Mouse (Mus musculus) brown adipose tissue, adult 24 weeks (tissue): ENCODE data around the gene Pbld2. TPM values are rescaled to one million over a fixed set of nuclear protein-coding genes. Genes with fewer than 3 reads are reported as not detected.

Experiments
- H3K27ac ChIP-seq: fragments of 200-500 bp; replicated peaks from 2 replicates; pipeline ENCODE4 v1.5.1; 2012; ENCODE audit warnings: low read depth, mild to moderate bottlenecking, low read length
- H3K4me1 ChIP-seq: fragments of 200-500 bp; 2 replicates; pipeline ENCODE4 v1.6.1; 2012; ENCODE audit warnings: low read length, mixed read lengths; ENCODE audit not compliant: control insufficient read depth, insufficient read depth, insufficient read length
- H3K4me3 ChIP-seq: fragments of 200-500 bp; 2 replicates; pipeline ENCODE4 v1.5.1; 2012; ENCODE audit warnings: low read depth, mild to moderate bottlenecking, low read length, moderate library complexity; ENCODE audit not compliant: insufficient read depth
- polyA plus RNA-seq: library from polyadenylated mRNA; stranded (reverse); fragments of >200 nt; gene quantifications from 2 replicates; pipeline ENCODE4 v1.2.4, GENCODE M21; 2012; ENCODE audit not compliant: missing spikeins, insufficient read depth, insufficient read length

Gene Pbld2
- polyA plus RNA-seq, 1 experiment = 1.9 TPM

- Histone ChIP-seq H3K27ac (no peak overlapping the region), H3K4me3 (no peak overlapping the region), H3K4me1 (peaks cover 3% of the 10 kb centered on the region)
These were observed 9.9 kb upstream of the Pbld2 start for GRCm38 (mm10) chr10:63014168-63014567.

- Histone ChIP-seq H3K4me1 (peaks cover 8% of the 10 kb centered on the region), H3K27ac (no peak overlapping the region), H3K4me3 (no peak overlapping the region)
These were observed 4.8 kb upstream of the Pbld2 start for GRCm38 (mm10) chr10:63019304-63019703.

DNA sequence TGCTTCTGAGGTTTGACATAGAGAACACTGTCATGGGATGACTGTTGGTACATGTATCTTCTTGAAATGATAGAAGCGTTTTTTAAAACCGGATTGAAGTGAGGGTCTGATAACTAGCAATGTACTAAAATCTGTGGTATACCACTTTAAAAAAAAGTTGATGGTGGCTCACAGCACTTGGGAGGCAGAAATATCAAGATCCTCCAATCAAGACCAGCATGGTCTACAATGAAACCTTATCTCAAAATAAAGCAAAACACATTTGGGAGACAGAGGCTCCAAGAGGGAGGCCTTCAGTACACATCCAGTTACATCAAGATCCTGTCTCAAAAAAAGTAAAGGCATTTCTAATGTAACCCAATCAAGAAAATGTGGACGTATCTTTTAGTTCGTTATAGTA lies 2.4 kb upstream of the Pbld2 start:
- peaks cover 8% of the 10 kb centered on the region for H3K4me1 ChIP-seq
- H3K4me3 ChIP-seq = peak overlapping the region; percentile 97
- H3K27ac ChIP-seq = no peak overlapping the region

GRCm38 (mm10) chr10:63022541-63023120 lies 1.5 kb upstream of the Pbld2 start:
- Histone ChIP-seq H3K4me1 (peaks cover 8% of the 10 kb centered on the region), H3K4me3 (peak overlapping the region; percentile 97), H3K27ac (peak overlapping the region; percentile 98)

DNA sequence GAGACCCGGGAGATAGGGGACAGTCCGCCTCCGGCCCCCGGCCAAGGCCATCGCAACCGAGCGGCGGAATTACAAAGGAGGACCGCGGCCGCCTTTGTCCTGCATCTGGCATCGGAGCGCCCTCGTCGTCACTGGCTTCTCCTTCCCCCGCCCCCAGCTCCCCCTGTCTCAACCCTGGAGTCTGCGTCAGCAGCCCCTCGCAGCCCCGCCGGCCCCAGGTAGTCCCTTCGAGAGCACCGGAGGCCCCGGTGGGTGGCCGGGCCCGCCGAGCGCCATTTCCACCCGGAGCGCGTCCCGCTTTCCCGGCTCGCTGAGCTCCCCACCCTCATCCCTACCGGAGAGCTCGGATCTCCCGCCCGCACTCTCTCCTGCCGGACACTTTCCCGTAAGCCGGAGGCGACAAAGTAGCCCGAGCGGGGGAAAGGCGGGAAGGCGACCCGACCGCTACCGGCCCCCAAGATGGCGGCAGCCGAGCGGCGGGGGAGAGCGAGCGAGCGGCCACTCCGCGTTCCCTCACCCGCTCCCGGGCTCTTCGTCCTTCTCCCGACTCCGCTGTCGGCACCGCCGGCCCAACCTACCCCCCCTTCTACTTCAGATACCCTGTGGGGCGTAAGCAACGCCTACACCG lies 880 bp upstream of the Pbld2 start:
- Histone ChIP-seq H3K4me1 (peaks cover 8% of the 10 kb centered on the region), H3K4me3 (peak overlapping the region; percentile 97), H3K27ac (peak overlapping the region; percentile 98)

GRCm38 (mm10) chr10:63024580-63024910 lies 430 bp downstream of the Pbld2 start:
- Histone ChIP-seq H3K27ac (peak overlapping the region; percentile 88), H3K4me3 (peak overlapping the region; percentile 72), H3K4me1 (peaks cover 3% of the 10 kb centered on the region)

DNA sequence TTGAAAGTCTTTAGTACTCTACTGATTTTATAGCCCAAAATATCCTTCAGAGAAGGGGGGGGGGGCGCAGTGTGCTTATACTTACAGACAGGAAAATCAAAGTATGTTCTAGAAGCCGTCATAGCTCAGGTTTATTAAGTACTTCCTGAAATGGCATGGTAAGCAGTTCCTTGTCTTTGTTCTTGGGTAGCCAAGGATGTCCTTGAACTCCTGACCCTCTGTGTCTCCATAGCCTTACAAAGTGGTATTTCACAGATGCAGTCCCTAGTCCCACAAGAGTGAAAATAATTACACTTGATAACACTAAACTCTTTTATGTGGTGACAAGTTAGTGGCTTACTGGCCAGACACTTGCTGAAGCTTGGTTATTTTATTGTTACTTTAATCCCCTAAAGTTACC lies 901 bp downstream of the Pbld2 start:
- Histone ChIP-seq H3K27ac (no peak overlapping the region), H3K4me3 (peak overlapping the region; percentile 13; the same call in 1 of the 2 replicates), H3K4me1 (peaks cover 3% of the 10 kb centered on the region)

GRCm38 (mm10) chr10:63025491-63026011 lies 1.4 kb downstream of the Pbld2 start:
- peaks cover 3% of the 10 kb centered on the region for H3K4me1 ChIP-seq
- no peak overlapping the region for H3K4me3 ChIP-seq
- H3K27ac ChIP-seq = no peak overlapping the region

- no peak overlapping the region for H3K27ac ChIP-seq
- H3K4me3 ChIP-seq = no peak overlapping the region
- H3K4me1 ChIP-seq = peaks cover 1% of the 10 kb centered on the region
These were observed 2.2 kb downstream of the Pbld2 start for GRCm38 (mm10) chr10:63026156-63026794.

GRCm38 (mm10) chr10:63026795-63027160 lies 2.7 kb downstream of the Pbld2 start:
- Histone ChIP-seq H3K27ac (no peak overlapping the region), H3K4me1 (no peaks in the 10 kb centered on the region; the same call in 1 of the 2 replicates), H3K4me3 (no peak overlapping the region)

DNA sequence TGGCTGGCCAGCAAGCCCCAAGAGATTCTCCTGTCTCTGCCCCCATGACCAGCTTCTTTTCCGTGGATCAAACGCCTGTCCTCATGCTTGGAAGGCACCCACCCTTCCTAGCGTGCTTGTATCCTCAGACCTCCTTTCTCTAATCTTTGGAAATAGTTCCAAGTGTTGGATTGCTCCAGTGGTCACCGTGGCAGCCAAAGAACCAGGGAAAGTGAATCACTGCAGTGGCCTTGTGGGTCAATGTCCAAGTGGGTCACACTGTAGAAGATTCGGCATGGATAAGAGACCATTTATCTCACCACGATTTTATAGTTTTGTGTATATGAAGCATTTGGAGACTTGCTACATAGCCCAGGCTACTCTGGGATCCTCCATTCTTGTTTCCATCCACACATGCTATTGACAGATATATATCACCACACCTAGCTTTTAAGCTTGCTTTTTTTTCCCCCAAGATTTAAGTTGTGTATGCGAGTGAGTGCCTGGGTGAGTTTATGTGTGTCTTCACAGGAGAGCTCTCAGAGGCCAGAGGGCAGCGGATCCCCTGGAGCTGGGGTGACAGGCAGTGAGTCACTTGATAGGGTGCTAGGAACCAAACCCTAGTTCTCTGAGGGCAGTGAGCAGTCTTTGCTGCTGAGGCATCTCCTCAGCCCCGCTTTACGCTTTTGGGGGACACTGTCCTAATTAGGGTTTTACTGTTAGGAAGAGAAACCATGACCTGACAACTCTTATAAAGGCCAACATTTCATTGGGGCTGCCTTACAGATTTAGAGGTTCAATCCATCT lies 3.5 kb downstream of the Pbld2 start:
- no peak overlapping the region for H3K27ac ChIP-seq
- H3K4me1 ChIP-seq = no peaks in the 10 kb centered on the region
- no peak overlapping the region for H3K4me3 ChIP-seq

DNA sequence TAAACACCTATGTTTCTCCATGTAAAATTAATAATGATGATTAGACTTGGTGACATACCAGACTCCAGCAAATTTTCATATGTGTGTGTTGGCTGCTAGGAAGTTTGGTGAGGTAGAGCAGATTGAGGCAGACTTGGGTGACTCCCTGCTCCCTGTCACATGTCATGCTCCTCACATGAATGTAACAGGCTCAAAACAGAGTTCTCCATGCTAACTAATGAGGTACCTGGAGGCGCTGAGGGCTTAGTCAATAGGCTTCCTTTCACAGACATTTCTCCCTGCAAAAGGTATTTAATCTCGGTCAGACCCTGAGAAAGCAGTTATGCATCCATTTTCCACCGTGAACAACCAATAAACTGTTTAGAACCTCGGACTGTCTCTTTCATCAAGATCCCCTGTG lies 4.3 kb downstream of the Pbld2 start:
- Histone ChIP-seq H3K4me1 (no peaks in the 10 kb centered on the region), H3K4me3 (no peak overlapping the region), H3K27ac (no peak overlapping the region)

DNA sequence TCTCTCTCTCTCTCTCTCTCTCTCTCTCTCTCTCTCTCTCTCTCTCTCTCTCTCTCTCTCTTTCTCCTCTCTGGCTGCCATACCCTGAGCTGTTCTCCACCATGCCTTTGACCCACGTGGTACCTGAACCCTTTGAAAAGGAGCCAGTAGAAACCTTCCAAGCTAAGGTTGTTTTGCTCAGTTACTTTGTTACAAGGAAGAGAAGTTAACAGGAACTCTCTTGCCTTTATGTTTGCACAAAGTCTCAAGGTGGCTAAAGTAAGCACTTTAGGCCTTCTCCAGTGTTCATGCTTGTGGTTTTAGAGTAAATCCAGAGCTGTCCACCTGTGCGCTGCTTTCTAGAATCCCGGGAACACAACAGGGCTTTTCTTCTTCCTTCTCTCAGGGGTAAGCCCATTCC lies 8.2 kb downstream of the Pbld2 start:
- H3K27ac ChIP-seq = no peak overlapping the region
- H3K4me3 ChIP-seq = no peak overlapping the region
- H3K4me1 ChIP-seq = no peaks in the 10 kb centered on the region

DNA sequence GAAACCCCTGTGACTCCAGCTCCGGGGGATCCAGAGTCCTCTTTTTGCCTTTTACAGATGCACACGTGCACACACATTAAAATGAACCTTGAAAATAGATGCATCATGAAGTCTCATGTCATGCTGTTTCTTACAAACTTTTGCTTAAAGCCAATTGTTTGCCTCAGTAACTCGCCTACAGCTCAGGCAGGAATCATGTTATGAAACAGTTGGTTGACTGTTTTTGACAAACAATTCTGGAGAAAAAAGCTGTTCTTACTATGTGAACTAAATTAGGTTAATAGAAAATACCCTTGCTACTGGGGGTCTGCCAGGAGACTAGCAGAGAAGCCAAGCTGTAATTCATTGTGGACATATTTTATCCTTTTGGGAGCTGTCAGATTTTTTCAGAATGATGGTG lies 8.8 kb downstream of the Pbld2 start:
- H3K4me1 ChIP-seq = no peaks in the 10 kb centered on the region
- no peak overlapping the region for H3K4me3 ChIP-seq
- no peak overlapping the region for H3K27ac ChIP-seq

DNA sequence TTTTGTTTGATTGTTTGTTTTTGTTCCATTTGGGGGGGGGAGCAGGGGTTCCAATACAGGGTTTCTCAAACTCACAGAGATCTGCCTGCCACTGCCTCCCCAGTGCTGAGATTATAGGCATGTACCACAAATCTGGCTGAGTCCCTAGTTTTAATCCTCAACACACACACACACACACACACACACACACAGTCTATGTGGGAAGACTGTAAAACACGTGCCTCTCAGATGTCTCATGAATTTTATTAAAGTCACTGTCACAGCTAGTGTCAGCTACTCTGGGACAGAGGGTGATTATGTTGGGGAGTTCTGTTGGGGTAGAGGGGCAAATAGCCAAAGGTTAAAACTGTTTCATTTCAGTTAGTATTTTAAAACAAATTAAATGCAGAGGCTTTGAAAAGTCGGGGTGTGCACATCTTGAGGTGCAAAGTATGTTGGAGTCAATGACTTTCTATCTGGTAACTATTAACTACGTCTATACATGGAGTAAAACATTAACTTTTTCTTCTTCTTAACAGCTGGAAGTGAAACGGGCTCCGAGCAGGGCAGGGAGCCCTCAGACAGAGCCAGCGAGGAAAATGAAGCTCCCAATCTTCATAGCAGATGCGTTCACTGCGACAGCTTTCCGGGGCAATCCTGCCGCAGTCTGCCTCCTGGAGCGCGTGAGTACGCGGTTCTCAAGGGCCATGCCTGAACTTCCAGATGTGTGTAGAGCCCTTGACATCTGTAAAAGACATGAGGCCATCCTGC lies 14.6 kb downstream of the Pbld2 start:
- Histone ChIP-seq H3K4me1 (no peaks in the 10 kb centered on the region), H3K27ac (no peak overlapping the region), H3K4me3 (no peak overlapping the region)
